Mouse (Mus musculus): ENCODE measurements around the gene Klhl12.
A peak's percentile ranks its signal among the peaks of the same experiment; 100 is the strongest.
"Not testable (repeated sequence)": the region's sequence is repeated elsewhere in the genome, so short reads cannot be mapped to it uniquely, and the experiment has no call there.

The Klhl12 gene

DNA sequence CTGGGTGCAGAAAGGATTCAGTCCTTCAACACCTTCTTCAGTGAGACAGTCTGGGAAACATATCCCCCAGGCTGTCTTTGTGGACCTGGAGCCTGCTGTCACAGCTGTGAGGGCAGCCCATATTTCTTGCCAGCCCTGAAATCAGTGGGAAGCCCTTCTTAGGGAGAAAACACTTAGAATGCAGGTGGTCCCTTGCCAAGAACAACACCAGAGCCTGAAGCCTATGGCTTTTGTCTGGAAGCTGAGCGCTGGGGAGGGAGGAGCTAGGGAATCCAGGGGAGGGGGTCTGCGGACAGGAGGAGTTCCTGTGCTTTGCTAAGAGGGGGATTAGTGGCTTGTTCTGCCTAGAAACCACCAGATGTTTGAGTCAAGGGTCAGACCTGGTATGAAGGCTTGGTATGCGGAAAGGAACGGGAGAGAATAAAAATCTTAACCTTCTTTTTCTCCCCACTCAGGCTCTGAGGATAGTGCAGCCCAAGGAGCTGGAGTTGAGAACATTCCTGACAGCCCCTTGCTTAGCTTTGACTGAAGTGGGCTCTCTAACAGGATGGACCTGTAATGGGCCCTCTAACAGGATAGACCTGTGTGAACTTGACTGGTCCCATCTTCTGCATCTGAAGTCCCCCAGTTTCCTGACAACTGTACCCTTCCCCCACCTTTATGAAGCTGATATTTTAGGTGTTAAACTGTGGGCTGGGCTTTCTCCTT lies 61.3 kb downstream of the Klhl12 start:
- no peak for DNase-seq

DNA sequence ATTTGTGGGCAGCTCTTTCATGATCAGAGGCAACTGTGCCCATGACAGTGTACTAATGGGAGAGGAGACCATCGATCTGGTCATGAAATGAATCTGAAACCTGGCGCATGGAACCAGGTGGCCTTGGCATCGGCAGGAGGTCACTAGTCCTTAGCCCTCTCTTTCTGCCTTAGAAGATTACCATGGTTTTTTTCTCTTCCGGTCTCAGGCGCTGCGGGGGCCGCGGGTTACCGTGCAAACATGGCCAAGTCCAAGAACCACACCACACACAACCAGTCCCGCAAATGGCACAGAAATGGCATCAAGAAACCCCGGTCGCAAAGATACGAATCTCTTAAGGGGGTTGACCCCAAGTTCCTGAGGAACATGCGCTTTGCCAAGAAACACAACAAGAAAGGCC lies 62.5 kb downstream of the Klhl12 start:
- not testable (repeated sequence) for DNase-seq

DNA sequence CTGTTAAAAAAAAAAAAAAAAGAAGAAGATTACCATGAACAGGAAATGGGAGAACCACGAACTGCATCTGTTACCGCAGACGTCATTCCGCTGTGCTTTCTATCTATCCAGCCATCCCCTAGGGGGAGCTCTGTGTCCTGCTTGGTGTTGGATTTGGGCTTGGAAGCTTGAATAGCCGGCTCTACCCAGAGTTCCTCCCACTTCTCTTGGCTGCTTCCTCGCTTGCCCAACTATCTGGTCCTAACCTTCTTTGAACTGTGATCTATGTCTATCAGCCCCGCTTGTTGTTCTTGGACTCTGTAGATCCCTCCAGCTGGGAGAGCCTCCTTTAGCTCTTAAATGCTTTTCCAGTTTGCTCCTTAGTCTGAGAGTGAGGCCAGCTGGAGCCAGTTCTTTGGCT lies 63.3 kb downstream of the Klhl12 start:
- peak; percentile 53 to 74 for DNase-seq

DNA sequence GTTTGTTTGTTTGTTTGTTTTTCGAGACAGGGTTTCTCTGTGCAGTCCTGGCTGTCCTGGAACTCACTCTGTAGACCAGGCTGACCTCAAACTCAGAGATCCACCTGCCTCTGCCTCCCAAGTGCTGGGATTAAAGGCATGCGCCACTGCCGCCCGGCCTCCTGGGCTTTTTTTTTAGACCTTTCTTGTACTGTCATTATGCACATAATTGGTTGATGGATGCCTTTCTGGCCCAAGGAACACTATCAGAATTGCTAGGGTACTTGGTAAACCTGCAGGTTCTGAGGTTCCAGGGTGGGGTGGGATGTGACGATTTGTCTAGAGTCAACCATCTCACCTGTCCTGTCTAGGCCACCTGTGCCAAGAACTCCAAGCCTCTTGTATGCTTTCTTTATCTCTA lies 63.9 kb downstream of the Klhl12 start:
- DNase-seq, result not testable (repeated sequence)

DNA sequence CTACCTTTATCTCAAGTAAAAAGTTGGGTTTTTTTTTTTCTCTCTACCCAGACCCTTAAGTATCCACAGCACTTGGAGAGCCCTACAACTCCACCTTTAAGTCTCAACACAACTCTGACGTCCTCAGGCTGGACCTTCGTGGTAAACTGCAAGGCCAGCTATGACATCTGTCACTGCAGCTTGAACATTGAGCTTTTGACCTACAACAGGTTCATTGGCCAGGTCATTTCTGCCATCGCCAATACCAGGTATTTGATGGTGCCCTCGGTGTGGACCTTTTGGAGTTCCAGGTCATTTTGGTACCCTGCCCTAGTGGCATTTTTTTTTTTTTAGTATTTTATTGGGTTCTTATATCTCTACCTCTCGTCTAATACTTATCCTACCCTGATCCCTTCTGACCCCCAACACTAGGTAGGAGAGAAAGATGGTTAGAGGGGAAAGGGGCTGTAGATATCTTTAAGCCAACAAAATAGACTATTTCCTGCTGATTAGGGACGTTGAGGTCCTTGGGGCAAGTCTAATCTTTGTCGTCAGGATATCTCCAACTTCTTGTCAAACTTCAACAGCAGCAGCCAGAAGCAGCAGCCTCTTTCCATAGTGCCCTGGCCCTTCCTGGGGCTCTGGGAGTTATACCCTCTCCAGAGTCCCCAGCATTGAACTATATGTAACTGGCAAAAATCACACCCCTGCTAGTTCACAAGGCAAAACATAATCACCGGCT lies 64.8 kb downstream of the Klhl12 start:
- DNase-seq, result no peak

DNA sequence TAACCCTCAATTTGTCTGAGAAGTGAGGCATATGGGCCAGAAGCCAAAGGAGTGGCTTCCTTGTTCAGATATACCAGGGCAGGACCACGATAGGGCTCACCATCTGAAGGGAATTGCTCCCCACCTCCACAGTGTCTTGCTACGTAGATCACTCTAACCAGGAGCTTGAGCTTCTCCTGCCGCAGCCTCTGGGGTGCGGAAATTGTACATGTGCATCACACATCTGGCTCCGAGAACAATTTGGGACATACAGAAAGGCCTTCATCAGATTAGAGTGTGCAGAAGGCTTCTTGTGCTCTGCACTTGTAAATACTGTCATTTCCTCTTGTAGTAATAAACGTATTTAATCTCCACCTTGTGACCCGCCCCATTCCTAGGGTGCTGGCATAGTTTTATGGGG lies 65.8 kb downstream of the Klhl12 start:
- no peak for DNase-seq

DNA sequence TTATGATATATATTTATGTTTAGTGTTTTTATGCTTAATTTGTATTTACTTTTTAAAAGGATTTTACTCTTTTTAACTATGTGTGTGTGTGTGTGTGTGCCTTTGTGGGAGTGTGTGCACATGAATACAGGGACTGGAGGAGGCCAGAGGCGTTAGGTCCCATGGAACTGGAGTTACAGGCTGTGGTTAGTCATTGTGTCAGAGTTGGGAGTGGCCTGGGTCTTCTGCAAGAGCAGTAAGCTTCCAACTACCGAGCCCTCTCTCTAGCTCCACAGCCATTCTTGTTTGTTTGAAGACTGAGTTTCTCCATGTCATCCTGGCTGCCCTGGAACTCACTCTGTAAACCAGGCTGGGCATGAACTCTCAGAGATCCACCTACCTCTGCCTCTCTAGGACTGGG lies 67.0 kb downstream of the Klhl12 start:
- no peak for DNase-seq

DNA sequence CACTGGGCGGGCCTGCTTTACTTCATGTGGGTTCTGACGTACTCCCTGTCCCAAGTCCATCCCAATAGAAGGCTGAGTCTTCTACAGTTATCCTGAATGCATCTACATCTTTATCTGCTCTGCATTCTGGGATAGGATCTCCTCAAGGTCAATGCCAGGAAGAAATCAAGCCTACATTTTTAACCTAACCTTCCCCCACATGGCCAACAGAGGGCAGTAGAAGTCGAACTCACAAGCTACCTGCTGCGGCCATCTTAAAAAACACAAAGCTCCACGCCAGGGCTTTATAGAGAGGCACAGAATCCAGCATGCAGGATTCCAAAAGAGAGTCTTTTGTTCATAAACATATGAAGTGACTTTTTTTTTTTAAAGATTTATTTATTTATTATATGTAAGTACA lies 69.1 kb downstream of the Klhl12 start:
- no peak for DNase-seq

DNA sequence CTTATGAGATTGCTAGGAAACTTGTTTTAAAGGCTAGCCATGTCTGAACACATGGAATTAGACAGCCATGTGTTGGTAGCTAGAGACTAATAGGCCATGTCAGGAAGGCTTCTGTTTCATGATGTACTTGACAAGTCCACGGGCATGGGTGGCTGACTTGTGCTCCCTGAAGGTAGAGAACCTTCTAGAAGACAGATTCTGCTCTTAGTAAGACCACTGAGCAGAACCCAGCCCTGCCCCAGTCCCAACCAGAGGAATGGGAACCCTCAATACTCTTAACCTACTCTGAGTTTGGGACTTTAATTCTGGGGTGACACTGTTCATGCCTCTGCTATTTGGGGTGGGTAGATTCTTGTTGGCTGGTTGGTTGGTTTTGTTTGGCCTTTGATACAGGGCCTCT lies 69.7 kb downstream of the Klhl12 start:
- DNase-seq, result no peak

DNA sequence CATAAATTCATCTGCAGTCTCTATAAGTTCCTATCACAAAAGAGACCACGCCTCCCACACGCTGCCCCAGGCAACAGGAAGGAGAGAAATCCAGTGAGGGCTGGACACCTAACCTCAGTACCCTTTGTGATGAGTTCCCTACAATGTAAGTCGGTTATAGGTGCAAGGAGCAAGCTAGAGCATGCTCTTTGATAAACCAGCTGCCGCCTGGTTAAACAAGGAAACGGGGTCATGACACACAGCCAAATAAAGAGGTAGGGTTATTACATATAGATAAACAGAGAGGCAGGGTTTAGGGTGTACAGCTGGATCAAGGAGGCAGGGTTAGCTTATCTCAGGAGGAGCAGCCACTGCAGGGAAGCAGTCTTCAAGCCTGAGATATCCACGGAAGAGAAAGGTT lies 71.4 kb downstream of the Klhl12 start:
- DNase-seq, result no peak

DNA sequence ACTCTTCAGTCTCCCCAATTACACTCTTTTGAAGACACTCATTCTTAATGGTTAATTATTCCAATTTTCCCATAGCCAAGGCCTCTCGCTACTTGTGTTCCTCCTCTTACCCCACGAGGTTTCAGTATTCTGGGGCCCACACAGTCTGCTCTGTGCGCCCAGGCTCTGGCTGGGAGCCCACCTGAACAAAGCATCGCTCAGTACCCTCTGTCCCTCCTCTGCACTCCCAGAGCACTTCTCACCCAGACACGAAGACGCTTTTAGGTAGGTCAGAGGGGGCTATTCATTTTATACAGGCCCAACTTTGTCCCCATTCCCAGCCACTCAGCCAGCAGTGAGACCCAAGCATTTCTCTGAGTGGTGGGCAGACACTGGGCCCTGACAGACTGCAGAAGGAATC lies 75.3 kb downstream of the Klhl12 start:
- DNase-seq, result no peak

DNA sequence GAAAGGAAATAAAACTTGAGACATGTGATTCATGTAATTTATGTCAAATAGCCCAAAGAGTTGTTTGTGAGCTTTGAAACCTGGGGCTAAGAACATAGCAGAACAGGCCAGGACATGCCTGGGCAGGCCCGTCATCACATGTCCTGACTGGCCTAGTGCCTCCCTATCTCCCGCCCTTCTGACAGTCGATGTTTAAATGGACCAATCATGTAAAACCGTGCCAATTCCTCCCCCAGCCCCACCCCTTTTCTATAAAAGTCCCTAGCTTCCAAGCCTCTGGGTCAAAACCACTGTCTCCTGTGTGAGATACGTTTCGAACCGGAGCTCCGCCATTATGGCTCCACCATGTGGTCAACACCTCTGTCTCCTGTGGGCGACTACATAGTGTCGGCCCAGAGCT lies 78.4 kb downstream of the Klhl12 start:
- DNase-seq, result not testable (repeated sequence)

DNA sequence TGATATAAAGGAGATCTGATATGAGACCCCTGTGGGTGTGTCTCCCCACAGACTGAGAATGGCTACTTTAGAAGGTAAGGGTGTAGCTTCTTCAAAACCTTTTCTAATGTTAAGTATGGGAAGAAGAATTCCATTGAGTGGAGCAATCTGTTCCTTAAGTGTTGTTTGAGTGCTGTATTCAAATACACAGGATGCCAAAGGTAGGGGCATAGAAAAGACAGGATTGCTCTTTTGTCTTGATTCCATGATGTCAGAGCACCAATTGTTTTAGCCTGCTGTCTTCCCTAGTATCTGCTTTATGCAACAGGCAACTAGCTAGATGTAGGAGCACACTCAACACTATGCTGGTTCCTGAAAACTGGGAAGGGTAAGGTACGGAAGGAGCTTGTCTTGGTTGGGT lies 79.7 kb downstream of the Klhl12 start:
- no peak for DNase-seq

DNA sequence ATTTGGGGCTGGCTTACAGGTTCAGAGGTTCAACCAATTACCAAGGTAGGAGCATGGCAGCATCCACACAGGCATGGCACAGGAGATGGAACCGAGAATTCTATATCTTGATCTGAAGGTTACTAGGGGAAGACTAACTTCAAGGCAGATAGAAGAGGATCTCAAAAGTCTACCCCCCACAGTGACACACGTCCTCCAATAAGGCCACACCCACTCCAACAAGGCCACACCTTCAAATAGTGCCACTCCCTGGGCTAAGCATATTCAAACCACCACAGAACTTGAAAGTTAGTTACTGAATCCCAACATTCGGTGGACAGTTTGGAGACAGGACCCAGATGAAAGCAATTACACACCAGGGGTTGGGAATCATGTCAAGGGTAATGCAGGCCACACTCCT lies 80.2 kb downstream of the Klhl12 start:
- no peak for DNase-seq

DNA sequence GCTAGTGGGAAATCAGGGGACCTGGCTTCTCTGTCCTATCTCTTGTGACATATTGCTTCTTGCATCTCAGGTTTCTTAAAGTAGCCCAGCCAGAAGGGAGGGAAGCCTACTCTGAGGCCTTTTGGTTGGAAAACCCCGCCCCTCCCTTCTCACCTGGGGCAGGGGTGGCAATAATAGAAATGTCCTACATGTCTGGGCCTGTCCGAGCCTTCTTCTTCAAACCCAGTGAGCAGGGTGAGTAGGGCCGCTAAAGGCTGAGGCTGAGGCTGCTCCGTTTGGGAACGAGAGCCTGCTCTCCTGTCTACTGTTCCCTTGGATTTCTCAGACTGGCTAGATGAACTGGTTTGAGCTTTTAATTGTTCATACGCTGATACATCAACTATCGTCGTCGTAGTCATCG lies 85.3 kb downstream of the Klhl12 start:
- no peak for DNase-seq

All from thymus, adult 18-20 months (tissue).